Mouse (Mus musculus) liver, postnatal 0 days (tissue): ENCODE measurements around the gene Cntfr.

Source experiments
- CTCF ChIP-seq: sonication (generic); IDR thresholded peaks from 2 replicates; pipeline ENCODE4 v1.5.1; 2016; ENCODE audit warnings: antibody characterized with exemption, low read depth
- EP300 ChIP-seq: IDR thresholded peaks from 2 replicates; pipeline ENCODE4 v1.6.1; 2016; ENCODE audit warnings: antibody characterized with exemption, low read depth, mild to moderate bottlenecking

- TF ChIP-seq CTCF (no peak), EP300 (no peak)
Measured at GRCm38 (mm10) chr4:41744131-41744530, 47.2 kb upstream of the Cntfr start.
